Mouse (Mus musculus): ENCODE measurements around the gene Ptprd. TPM values are rescaled to one million over a fixed set of nuclear protein-coding genes. Genes with fewer than 3 reads are reported as not detected.
A peak's percentile ranks its signal among the peaks of the same experiment; 100 is the strongest.
"Not testable (repeated sequence)": the region's sequence is repeated elsewhere in the genome, so short reads cannot be mapped to it uniquely, and the experiment has no call there.

Ptprd gene
- polyA plus RNA-seq, 1 experiment from 2014 or later, result 14.5 TPM

GRCm38 (mm10) chr4:78002065-78002464 lies 209.7 kb downstream of the Ptprd start:
- no peak for DNase-seq (ENCODE audit: low spot score)
- Histone ChIP-seq H3K4me2 (ENCODE audit: low read length) (no peak overlapping the region), H3K9me3 (replicated peaks; ENCODE audit: low read length) (no peaks in the 10 kb centered on the region), H3K4me1 (replicated peaks; ENCODE audit: insufficient read depth, low read length) (no peaks in the 10 kb centered on the region), H3K36me3 (ENCODE audit: insufficient read depth, low read length) (no peaks in the 10 kb centered on the region), H3K27me3 (ENCODE audit: insufficient read depth, low read length) (no peaks in the 10 kb centered on the region), H3K9ac (ENCODE audit: low read depth, low read length) (no peak overlapping the region), H3K27ac (no peak overlapping the region), H3K4me3 (replicated peaks; ENCODE audit: low read depth, low read length) (no peak overlapping the region)
- ATAC-seq (replicated peaks; ENCODE audit: low FRiP score, low read depth), result no peak
- WGBS, result 61% methylated on average over 1 of the region's 1 CpGs
- no peak for TF ChIP-seq CTCF (IDR thresholded peaks at IDR 0.05; ENCODE audit: low read depth)

GRCm38 (mm10) chr4:77992709-77993108 lies 219.1 kb downstream of the Ptprd start:
- Histone ChIP-seq H3K36me3 (ENCODE audit: insufficient read depth, low read length) (no peaks in the 10 kb centered on the region), H3K27ac (no peak overlapping the region), H3K27me3 (ENCODE audit: insufficient read depth, low read length) (no peaks in the 10 kb centered on the region), H3K4me2 (ENCODE audit: low read length) (no peak overlapping the region), H3K4me3 (replicated peaks; ENCODE audit: low read depth, low read length) (no peak overlapping the region), H3K9me3 (replicated peaks; ENCODE audit: low read length) (no peaks in the 10 kb centered on the region), H3K4me1 (replicated peaks; ENCODE audit: insufficient read depth, low read length) (no peaks in the 10 kb centered on the region), H3K9ac (ENCODE audit: low read depth, low read length) (no peak overlapping the region)
- ATAC-seq (replicated peaks; ENCODE audit: low FRiP score, low read depth) (no peak), DNase-seq (ENCODE audit: low spot score) (no peak)
- WGBS, result 76% methylated on average over 4 of the region's 4 CpGs
- no peak for TF ChIP-seq CTCF (IDR thresholded peaks at IDR 0.05; ENCODE audit: low read depth)

- 90% methylated on average over 4 of the region's 4 CpGs for WGBS
- Histone ChIP-seq H3K36me3 (ENCODE audit: insufficient read depth, low read length) (no peaks in the 10 kb centered on the region), H3K9ac (ENCODE audit: low read depth, low read length) (no peak overlapping the region)
Measured at GRCm38 (mm10) chr4:77982094-77982493, 229.7 kb downstream of the Ptprd start.

GRCm38 (mm10) chr4:77961711-77962110 lies 250.1 kb downstream of the Ptprd start:
- WGBS, result 20% methylated on average over 2 of the region's 2 CpGs
- H3K9me3 ChIP-seq (replicated peaks; ENCODE audit: low read length), result no peaks in the 10 kb centered on the region
- no peaks in the 10 kb centered on the region for H3K27me3 ChIP-seq (ENCODE audit: insufficient read depth, low read length)
- peak; percentile 68 for TF ChIP-seq CTCF (IDR thresholded peaks at IDR 0.05; ENCODE audit: low read depth)
- H3K9ac ChIP-seq (ENCODE audit: low read depth, low read length), result no peak overlapping the region
- no peak overlapping the region for H3K4me3 ChIP-seq (replicated peaks; ENCODE audit: low read depth, low read length)
- ATAC-seq (replicated peaks; ENCODE audit: low FRiP score, low read depth), result no peak
- H3K4me1 ChIP-seq (replicated peaks; ENCODE audit: insufficient read depth, low read length), result no peaks in the 10 kb centered on the region
- peak; percentile 24 for DNase-seq (ENCODE audit: low spot score)
- H3K36me3 ChIP-seq (ENCODE audit: insufficient read depth, low read length), result no peaks in the 10 kb centered on the region
- H3K27ac ChIP-seq, result no peak overlapping the region
- no peak overlapping the region for H3K4me2 ChIP-seq (ENCODE audit: low read length)

More at GRCm38 (mm10) chr4:77982094-77982493, 229.7 kb downstream of the Ptprd start:
- Histone ChIP-seq H3K4me1 (replicated peaks; ENCODE audit: insufficient read depth, low read length) (no peaks in the 10 kb centered on the region), H3K4me3 (replicated peaks; ENCODE audit: low read depth, low read length) (no peak overlapping the region), H3K9me3 (replicated peaks; ENCODE audit: low read length) (no peaks in the 10 kb centered on the region), H3K27ac (no peak overlapping the region), H3K4me2 (ENCODE audit: low read length) (no peak overlapping the region), H3K27me3 (ENCODE audit: insufficient read depth, low read length) (no peaks in the 10 kb centered on the region)
- DNase-seq (ENCODE audit: low spot score) (no peak), ATAC-seq (replicated peaks; ENCODE audit: low FRiP score, low read depth) (no peak)
- TF ChIP-seq CTCF (IDR thresholded peaks at IDR 0.05; ENCODE audit: low read depth), result no peak

GRCm38 (mm10) chr4:77889489-77889888 lies 322.3 kb downstream of the Ptprd start:
- 87% methylated on average over 4 of the region's 4 CpGs for WGBS

GRCm38 (mm10) chr4:77880213-77880612 lies 331.5 kb downstream of the Ptprd start:
- WGBS, result 57% methylated on average over 2 of the region's 2 CpGs
- ATAC-seq (replicated peaks; ENCODE audit: low FRiP score, low read depth) (no peak), DNase-seq (ENCODE audit: low spot score) (no peak)
- H3K9me3 ChIP-seq (replicated peaks; ENCODE audit: low read length), result no peaks in the 10 kb centered on the region
- H3K9ac ChIP-seq (ENCODE audit: low read depth, low read length), result no peak overlapping the region
- no peak overlapping the region for H3K4me3 ChIP-seq (replicated peaks; ENCODE audit: low read depth, low read length)
- no peaks in the 10 kb centered on the region for H3K4me1 ChIP-seq (replicated peaks; ENCODE audit: insufficient read depth, low read length)
- no peak overlapping the region for H3K4me2 ChIP-seq (ENCODE audit: low read length)
- no peak overlapping the region for H3K27ac ChIP-seq
- no peaks in the 10 kb centered on the region for H3K36me3 ChIP-seq (ENCODE audit: insufficient read depth, low read length)
- H3K27me3 ChIP-seq (ENCODE audit: insufficient read depth, low read length), result no peaks in the 10 kb centered on the region
- TF ChIP-seq CTCF (IDR thresholded peaks at IDR 0.05; ENCODE audit: low read depth), result no peak

More at GRCm38 (mm10) chr4:77889489-77889888, 322.3 kb downstream of the Ptprd start:
- ATAC-seq (replicated peaks; ENCODE audit: low FRiP score, low read depth), result no peak
- no peaks in the 10 kb centered on the region for H3K4me1 ChIP-seq (replicated peaks; ENCODE audit: insufficient read depth, low read length)
- H3K4me3 ChIP-seq (replicated peaks; ENCODE audit: low read depth, low read length), result no peak overlapping the region
- no peaks in the 10 kb centered on the region for H3K36me3 ChIP-seq (ENCODE audit: insufficient read depth, low read length)
- no peak overlapping the region for H3K4me2 ChIP-seq (ENCODE audit: low read length)
- H3K9ac ChIP-seq (ENCODE audit: low read depth, low read length), result no peak overlapping the region
- no peaks in the 10 kb centered on the region for H3K27me3 ChIP-seq (ENCODE audit: insufficient read depth, low read length)
- no peak for TF ChIP-seq CTCF (IDR thresholded peaks at IDR 0.05; ENCODE audit: low read depth)
- H3K9me3 ChIP-seq (replicated peaks; ENCODE audit: low read length), result no peaks in the 10 kb centered on the region
- no peak for DNase-seq (ENCODE audit: low spot score)
- no peak overlapping the region for H3K27ac ChIP-seq

- DNase-seq (ENCODE audit: low spot score), result peak; percentile 12
- no peaks in the 10 kb centered on the region for H3K27me3 ChIP-seq (ENCODE audit: insufficient read depth, low read length)
- H3K4me3 ChIP-seq (replicated peaks; ENCODE audit: low read depth, low read length), result no peak overlapping the region
- H3K27ac ChIP-seq, result no peak overlapping the region
- H3K4me1 ChIP-seq (replicated peaks; ENCODE audit: insufficient read depth, low read length), result no peaks in the 10 kb centered on the region
- no peaks in the 10 kb centered on the region for H3K9me3 ChIP-seq (replicated peaks; ENCODE audit: low read length)
- ATAC-seq (replicated peaks; ENCODE audit: low FRiP score, low read depth), result no peak
- TF ChIP-seq CTCF (IDR thresholded peaks at IDR 0.05; ENCODE audit: low read depth), result no peak
- H3K9ac ChIP-seq (ENCODE audit: low read depth, low read length), result no peak overlapping the region
- no peak overlapping the region for H3K4me2 ChIP-seq (ENCODE audit: low read length)
- no peaks in the 10 kb centered on the region for H3K36me3 ChIP-seq (ENCODE audit: insufficient read depth, low read length)
- 42% methylated on average over 5 of the region's 5 CpGs for WGBS
Measured at GRCm38 (mm10) chr4:77861269-77861668, 350.5 kb downstream of the Ptprd start.

GRCm38 (mm10) chr4:77797391-77797790 lies 414.4 kb downstream of the Ptprd start:
- WGBS, result 90% methylated on average over 1 of the region's 1 CpGs
- DNase-seq (ENCODE audit: low spot score), result not testable (repeated sequence)

More at GRCm38 (mm10) chr4:77797391-77797790, 414.4 kb downstream of the Ptprd start:
- not testable (repeated sequence) for H3K4me2 ChIP-seq (ENCODE audit: low read length); H3K9me3 ChIP-seq (replicated peaks; ENCODE audit: low read length); H3K4me3 ChIP-seq (replicated peaks; ENCODE audit: low read depth, low read length); H3K27me3 ChIP-seq (ENCODE audit: insufficient read depth, low read length); H3K27ac ChIP-seq; H3K4me1 ChIP-seq (replicated peaks; ENCODE audit: insufficient read depth, low read length); H3K9ac ChIP-seq (ENCODE audit: low read depth, low read length); ATAC-seq (replicated peaks; ENCODE audit: low FRiP score, low read depth); H3K36me3 ChIP-seq (ENCODE audit: insufficient read depth, low read length)
